Mouse (Mus musculus): ENCODE results near the gene Zc3h8.

The Zc3h8 gene

DNA sequence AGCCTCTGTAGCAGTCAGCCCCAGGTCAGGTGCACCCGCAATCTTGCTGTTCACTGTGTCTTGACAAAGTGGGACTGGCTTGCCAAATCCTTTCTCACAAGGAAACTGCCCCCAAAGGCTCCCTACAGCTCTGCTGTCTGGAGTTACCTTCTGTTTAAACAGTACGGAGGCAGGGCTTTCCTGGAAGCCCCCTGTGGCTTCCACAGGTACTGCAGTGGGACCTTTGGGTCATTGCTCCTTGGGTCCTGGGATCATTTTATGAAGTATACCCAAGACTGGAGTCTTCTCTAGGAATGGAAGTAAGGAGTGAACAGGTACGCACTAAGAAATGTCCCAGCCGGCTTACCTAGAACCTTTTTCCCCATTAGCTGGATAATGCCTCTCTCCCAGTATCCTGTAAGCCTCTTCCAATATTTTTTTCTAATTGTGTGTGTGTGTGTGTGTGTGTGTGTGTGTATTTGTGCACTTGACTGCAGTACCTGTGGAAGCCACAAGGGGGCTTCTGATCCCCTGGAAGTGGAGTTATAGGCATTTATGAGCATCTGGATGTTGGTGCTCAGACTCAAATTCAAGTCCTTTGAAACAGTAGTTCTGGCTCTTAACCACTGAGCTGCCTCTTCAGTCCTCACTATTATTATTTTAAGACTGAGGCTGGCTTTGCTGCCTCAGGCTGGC lies 53.1 kb downstream of the Zc3h8 start:
- DNase-seq = no peak

- DNase-seq = peak; percentile 42
Measured at GRCm38 (mm10) chr2:128887866-128888550, 55.9 kb downstream of the Zc3h8 start.

- DNase-seq = no peak
Measured at GRCm38 (mm10) chr2:128885225-128885811, 58.6 kb downstream of the Zc3h8 start.

DNA sequence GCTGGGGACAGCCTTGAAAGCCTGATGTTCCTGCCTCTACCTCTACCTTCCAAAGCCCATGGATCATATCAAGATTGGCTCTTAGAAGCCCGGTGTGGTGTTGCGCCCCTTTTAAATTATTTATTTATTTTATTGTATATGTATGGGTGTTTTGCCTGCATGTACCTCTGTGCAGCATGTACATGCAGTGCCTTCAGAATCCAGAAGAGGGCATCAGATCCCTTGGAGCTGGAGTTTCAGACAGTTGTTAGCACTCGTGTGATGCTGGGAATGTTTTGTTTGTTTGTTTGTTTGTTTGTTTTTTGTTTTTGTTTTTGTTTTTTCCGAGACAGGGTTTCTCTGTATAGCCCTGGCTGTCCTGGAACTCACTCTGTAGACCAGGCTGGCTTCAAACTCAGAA lies 62.6 kb downstream of the Zc3h8 start:
- no peak for DNase-seq

All from kidney, adult 11 months (tissue).